Mouse (Mus musculus) Muller cell, postnatal 12 days (primary cell): ENCODE data around the gene Lmntd1.

Source experiments
- DNase-seq: peaks from one replicate; pipeline ENCODE4 v3.0.0-alpha.2; 2015; ENCODE audit errors: inconsistent ontology term

The Lmntd1 gene

GRCm38 (mm10) chr6:145485986-145486605 lies 128.0 kb downstream of the Lmntd1 start:
- no peak for DNase-seq

- no peak for DNase-seq
These were observed 130.8 kb downstream of the Lmntd1 start for GRCm38 (mm10) chr6:145483318-145483674.

- DNase-seq = no peak
These were observed 131.3 kb downstream of the Lmntd1 start for GRCm38 (mm10) chr6:145482656-145483317.

GRCm38 (mm10) chr6:145481938-145482337 lies 132.2 kb downstream of the Lmntd1 start:
- DNase-seq = peak; percentile 90

GRCm38 (mm10) chr6:145478821-145479271 lies 135.3 kb downstream of the Lmntd1 start:
- DNase-seq = no peak

- no peak for DNase-seq
These were observed 136.7 kb downstream of the Lmntd1 start for GRCm38 (mm10) chr6:145477367-145477905.

GRCm38 (mm10) chr6:145471638-145472247 lies 142.4 kb downstream of the Lmntd1 start:
- DNase-seq = no peak

- DNase-seq = no peak
These were observed 144.7 kb downstream of the Lmntd1 start for GRCm38 (mm10) chr6:145469260-145469943.

- no peak for DNase-seq
These were observed 150.1 kb downstream of the Lmntd1 start for GRCm38 (mm10) chr6:145464027-145464426.

GRCm38 (mm10) chr6:145462677-145463245 lies 151.4 kb downstream of the Lmntd1 start:
- no peak for DNase-seq

GRCm38 (mm10) chr6:145457066-145457465 lies 157.1 kb downstream of the Lmntd1 start:
- no peak for DNase-seq

- no peak for DNase-seq
These were observed 163.3 kb downstream of the Lmntd1 start for GRCm38 (mm10) chr6:145450628-145451403.

- DNase-seq = no peak
These were observed 165.8 kb downstream of the Lmntd1 start for GRCm38 (mm10) chr6:145448361-145448760.

- peak; percentile 36 for DNase-seq
These were observed 168.2 kb downstream of the Lmntd1 start for GRCm38 (mm10) chr6:145445811-145446500.

GRCm38 (mm10) chr6:145445380-145445779 lies 168.7 kb downstream of the Lmntd1 start:
- peak; percentile 7 for DNase-seq

- DNase-seq = no peak
These were observed 171.3 kb downstream of the Lmntd1 start for GRCm38 (mm10) chr6:145442786-145443185.

- peak; percentile 75 for DNase-seq
These were observed 172.6 kb downstream of the Lmntd1 start for GRCm38 (mm10) chr6:145441416-145442110.

GRCm38 (mm10) chr6:145438851-145439250 lies 175.3 kb downstream of the Lmntd1 start:
- DNase-seq = no peak

- no peak for DNase-seq
These were observed 178.4 kb downstream of the Lmntd1 start for GRCm38 (mm10) chr6:145435764-145436163.

- no peak for DNase-seq
These were observed 179.0 kb downstream of the Lmntd1 start for GRCm38 (mm10) chr6:145435156-145435555.
